Mouse (Mus musculus): ENCODE measurements at regions not wholly inside any gene's neighbourhood (a gene's known extent, or its start where the extent isn't known, plus 50 kb on each side); places are given as distances from the start of the nearest gene placed in this dataset.

DNA sequence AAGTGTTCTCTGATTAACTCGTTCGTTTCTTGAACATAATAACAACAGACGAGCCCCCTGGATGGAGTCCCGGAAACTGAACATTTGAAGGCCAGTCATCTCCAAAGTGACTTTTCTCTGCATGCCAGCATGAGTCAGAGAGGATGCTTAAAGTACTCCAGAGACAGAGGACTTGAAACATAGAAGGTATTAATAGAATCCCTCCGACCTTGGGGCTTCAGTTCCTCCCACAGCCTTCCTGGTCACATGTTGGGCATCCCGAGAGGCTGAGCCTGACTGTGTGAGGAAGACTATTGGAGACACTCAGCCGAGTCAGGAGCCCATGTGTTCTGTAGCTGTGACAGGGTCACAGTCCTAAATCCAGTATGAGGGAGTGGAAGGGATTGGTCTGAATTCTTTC is 232.7 kb upstream of the Serp2 start:
- DNase-seq (ENCODE audit: low spot score): no peak

DNA sequence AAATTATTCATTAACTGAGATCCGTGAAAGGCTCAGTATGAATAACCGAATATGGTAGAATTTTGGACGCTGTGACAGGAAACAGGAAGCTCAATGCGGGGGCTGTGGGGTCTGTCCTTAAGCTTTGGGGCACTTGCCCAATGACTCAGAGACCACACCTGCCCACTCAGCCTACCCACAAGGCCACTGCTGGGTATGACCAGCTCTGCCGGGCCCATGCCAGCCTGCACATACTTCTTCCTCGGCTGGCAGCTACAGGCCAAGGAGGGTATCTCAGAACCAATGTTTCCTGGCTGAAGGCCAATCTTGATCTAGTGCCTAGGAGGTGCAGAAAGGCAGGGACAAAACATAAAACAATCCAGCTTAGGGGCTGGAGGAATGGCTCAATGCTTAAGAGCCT is 230.9 kb upstream of the Serp2 start:
- DNase-seq (ENCODE audit: low spot score): no peak

DNA sequence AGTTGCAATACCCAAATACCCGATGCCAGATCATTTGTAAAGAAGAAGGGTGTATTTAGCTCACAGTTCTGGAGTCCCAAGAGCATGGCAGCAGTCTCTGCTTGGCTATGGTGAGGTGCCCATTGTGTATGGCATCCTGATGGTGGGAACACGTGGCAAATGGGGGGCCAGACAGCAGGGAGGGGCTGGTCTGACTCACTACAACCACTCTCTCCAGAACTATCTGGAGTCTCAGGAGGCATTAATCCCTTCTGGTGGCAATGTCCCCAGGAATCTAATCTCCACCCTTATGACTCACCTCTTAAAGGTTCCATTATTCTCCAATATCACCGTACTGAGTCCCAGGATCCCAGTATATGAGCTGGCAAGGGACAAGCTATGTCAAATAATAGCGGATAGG is 229.5 kb upstream of the Serp2 start:
- DNase-seq (ENCODE audit: low spot score): no peak

DNA sequence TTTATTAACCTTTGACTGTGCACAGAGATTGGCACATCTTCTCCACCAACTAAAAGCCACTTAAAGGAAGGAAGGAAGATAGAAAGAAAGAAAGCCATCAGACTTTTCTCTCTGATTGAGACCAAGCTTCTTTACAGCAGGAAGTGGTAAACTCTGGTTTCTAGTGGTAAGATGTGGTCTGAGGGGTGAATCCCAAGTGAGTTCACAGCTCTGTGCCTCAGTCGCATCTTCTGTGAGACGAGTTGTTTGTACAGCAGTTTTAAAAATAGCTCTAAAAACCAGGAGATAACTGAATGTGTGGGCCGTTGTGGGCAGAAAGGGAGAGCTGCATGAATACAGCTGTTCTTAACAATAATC is 224.8 kb upstream of the Serp2 start:
- no peak for DNase-seq (ENCODE audit: low spot score)

DNA sequence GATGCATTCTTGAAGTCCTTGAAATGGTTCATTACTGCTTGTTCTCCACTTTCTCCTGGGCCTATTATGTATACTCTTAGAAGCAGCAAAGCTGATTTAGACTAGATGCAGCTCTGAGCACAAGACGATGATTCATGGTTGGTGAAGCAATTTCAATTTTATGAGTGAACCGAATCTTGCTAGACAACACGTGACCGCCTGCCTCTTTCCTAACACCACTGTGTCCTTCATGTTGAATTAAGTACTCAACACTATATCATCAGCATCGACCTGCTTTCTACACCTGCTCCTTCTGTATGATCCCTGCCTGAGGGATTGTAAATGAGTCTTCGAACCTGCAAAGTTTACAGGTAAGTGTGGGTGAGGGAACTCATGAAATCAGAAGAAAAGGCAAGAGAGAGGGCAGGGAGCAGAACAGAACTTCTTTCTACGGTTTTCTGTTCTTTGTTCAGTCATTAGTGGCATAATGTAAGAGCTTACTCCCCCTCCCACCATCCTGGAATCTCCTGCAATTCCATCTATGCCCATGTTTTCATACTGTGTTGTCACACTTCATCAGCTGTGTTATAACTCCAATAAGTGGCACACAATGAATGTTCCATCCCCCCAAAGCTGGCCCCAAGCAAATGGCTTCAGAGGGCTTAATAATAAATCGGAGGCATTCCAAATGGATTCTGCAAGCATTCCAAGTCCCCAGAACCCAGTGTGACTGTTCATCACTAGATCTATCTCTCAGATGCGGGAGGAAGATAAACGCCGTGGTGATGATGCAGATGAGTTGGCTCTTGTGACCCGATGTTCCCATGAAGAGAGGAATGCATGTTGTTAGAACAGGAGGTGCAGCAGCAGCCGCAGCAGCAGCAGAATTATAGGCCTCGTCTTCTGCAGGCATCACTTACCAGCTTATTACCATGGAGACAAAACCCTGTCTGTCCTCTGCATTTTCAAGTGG is 224.2 kb upstream of the Serp2 start:
- no peak for DNase-seq (ENCODE audit: low spot score)

DNA sequence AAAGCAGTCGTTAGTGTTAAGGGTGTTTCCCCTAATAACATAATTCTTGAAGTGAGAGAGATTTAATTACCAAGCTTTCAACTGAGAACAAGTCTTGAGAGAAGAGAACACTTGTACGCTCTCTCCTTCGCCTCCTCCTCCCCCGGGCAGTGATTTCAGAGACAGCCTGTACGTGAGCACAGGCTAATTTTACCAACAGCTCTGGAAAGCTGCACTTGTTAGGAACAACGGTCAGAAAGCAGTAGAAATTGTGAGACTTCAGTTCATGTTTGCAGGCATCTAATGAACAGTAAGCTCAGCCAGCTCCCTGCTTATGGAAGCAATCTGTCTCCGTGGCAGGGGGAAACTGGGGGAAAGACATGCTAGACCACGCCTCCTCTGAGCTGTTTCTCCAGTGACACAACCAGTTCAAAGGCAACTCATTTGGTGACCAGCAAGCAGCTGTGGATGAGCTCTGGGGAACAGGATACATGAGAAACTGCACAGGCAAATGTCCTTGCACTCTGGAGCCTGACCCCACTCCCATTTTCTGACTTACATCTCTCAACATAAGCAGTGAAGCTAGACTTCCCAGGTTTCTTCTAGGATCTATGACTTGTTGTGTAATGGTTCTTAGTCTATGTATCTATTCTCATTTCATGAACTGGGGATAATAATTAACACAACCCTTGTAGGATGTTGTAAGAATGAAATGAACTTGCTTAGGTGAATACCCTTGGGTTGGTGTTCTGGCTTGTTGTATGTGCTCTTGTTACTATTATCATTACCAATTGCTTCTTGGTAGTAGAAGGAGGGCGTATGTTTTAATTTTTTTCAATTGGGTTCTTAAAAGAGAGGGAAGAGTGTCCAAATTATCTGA is 222.1 kb upstream of the Serp2 start:
- DNase-seq (ENCODE audit: low spot score): no peak

DNA sequence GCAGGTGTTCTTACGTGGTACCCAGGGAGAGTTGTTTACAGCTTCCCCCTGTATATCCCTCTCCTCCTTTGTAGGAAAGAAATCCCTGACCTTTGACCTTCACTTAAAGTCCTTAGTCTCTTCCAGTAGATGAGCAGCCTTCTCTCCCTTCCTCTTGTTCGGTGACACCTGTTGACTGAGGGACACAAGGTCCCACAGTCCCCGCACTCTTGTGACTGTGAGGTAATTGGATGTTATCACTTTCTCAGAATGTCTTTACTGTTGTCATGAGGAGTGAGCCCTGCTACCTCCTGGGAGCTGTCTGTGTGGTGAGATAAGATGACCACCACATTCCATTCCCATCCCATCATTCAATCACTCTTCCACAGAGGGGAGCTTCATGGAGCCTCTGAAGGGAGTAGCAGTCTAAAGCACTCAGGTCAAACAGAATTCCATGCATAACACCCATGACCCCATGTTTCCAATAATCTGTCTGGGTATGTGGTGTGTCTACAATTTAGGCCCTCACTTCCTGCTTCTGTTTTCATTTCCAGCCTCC is 218.8 kb upstream of the Serp2 start:
- no peak for DNase-seq (ENCODE audit: low spot score)

DNA sequence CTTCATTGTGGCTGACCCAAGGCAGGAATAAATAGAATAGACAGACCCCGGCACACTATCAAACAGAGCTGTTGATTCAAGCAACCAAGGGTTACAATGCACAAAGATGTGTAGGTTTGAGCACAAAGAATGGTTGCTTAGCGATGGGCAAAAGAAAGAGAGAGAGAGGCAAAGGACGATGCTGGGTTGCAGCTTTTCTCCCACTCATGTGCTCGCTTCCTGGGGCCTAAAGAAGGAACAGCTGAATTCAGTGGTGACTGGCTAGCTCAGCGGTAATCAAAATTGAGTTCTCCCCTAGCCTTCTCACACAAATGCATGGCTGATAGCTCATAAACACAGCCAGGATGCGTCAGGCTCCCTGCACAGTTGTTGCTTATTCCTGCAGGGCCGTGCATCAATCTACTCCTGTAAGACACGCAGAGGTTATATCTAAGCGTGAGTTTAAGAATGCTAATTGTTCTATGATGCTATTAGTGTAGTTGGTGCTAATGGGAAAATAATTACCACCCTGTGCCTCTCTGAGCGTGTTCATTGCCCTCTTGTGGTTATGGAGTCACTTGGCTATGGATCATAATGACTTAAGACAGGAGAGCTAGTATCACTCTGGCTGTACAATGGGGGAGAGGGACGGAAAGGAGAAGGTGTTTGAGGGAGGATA is 216.2 kb upstream of the Serp2 start:
- DNase-seq (ENCODE audit: low spot score): no peak

DNA sequence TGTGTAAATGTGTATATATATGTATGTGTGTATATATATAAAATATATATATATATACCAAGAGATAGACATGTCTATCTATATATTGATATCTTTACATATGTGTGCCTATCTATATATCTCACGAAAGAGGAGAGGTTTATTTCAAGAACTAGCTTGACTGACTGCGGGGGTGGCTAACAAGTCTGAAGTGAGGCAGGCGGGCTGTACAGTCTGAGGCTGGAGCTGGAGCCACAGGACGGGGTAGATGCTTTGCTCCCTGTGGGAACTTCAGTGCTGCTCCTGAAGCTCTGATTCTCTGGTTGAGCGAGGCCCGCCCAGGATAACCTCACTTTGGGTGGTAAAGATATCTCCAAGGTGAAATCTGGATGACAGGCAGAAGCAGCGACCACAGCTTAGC is 213.4 kb upstream of the Serp2 start:
- DNase-seq (ENCODE audit: low spot score): no peak

DNA sequence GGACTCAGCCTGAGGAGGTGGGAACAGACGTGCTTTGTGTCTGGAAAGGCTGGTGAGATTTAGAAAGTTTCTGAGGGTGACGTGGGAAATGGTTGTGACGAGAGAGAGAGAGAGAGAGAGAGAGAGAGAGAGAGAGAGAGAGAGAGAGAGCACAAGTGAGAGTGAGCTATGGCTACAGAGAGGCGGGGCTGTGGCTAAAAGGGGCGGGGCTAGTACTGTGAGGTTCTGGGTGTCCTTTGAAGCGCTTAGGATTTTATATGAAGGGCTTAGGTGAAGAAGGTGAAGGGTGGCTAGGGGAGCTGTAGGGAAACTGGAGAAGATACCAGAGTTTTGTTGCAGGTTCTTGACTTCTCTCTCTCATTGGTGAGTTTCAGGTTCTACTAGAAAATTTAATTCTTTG is 210.6 kb upstream of the Serp2 start:
- no peak for DNase-seq (ENCODE audit: low spot score)

DNA sequence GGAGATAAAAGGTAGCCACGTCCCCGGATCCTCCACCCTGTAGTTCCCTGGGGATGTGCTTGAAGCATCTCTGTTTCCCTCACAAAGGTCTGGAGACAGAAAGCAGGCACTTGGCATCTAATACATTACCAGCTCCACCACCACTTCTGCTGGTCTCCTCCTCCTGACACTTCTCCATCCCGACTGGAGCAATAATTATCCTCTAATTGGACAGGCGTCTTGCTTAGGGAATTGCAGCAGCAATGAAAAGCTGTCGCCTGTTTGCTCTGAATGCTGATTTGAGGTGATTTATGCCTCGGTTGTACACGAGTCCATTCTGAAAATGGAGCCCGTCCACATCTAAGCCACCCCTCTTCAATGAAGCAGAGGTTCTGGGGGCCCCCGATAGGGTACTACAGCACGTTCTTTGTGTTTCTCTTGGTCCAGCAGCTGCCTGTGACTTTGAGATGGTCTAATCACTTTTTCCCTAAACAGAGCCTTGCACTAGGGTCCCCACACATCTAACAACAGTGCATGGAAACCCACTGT is 209.6 kb upstream of the Serp2 start:
- DNase-seq (ENCODE audit: low spot score): no peak

DNA sequence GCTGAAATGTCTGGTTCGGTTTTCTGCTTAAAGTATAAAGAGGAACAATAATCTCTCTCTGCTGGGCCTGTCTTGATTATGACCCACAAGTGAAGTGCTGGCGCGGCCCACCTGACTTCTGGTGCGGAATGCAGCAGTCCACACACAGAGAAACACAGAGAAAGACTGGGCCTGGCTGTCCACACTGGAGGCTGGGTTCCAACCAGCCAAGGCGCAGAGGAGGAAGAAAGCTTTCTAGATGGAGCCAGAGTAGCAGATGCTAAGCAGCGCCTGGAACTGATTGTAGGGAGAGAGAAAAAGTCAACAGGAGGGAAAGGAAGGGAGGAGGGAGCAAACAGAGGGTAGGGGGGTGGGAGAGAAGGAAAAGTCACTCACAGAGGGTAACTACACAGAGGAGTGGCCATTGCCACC is 208.4 kb upstream of the Serp2 start:
- no peak for DNase-seq (ENCODE audit: low spot score)

DNA sequence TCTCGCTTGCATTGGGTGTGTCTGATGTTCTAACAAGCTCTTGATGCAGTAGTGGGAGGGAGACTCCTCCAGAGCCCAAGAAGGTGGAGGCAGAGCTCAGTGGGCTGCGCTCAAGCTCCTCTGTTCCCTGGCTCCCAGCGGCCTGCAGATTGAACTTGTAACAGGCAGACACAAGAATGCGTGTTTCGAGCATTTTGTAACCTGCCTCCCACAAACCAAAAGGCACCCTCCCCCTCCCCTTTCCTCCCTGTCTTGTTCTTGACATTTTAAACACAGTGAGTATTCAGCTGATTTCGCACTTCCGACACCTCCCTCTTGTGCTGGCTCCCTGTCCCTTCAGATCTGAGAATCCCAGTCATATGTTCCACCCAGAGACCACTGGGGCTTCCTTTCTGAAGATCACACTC is 207.7 kb upstream of the Serp2 start:
- no peak for DNase-seq (ENCODE audit: low spot score)

DNA sequence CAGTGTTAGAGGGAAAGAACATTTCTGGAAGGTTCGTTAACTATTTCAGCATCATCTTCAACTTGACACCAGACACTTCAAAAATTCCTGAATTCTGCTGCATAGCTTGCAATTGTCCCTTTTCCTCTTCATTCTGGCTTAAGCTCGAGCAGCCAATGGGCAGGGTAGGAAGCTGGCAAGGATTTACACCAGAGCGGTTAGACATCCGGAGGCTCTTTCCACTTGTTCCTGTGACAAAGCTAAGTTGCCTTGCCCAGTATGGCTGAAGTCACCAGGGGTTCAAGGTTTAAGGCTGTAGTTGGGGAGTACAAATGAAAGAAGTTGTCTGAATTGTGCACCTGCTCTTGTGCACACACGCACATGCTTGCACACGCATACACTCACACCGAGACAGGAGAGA is 206.8 kb upstream of the Serp2 start:
- no peak for DNase-seq (ENCODE audit: low spot score)

DNA sequence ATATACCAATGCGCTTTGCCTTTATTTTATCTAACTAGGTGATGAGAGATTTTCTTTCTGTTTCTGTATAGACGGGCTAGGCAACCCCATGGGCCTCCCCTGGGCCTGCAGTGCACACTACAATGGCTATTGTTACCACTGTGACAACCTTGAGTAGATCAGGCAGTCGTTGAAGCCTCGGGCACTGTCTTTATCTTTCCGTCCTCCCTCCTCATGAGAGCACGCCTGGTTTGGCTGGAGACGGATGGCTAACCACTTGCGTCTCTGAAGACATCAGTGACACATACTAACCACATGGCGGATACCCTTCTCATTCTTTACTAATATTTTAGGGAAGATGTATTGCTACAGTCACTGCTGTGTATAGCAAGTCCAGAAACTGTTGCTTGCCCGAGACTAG is 206.1 kb upstream of the Serp2 start:
- no peak for DNase-seq (ENCODE audit: low spot score)

DNA sequence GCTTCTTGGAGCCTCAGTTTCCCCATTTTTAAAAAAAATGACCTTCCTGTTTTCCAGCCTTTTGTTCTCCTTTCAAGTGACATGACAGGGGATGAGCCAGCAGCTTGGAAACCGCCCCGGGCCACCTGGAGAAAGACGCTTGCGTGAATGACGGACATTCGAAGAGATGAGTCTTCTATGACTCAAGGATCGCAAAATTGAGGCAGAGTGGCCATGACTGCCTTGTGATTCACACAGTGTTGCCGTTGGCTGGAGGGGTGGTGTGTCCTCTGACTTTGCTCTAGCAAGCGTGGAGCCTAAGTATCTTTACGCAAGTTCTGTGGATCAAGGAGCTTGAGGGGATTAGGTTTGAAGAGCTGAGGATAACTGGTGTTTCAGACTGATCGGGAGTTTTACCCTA is 205.0 kb upstream of the Serp2 start:
- no peak for DNase-seq (ENCODE audit: low spot score)

DNA sequence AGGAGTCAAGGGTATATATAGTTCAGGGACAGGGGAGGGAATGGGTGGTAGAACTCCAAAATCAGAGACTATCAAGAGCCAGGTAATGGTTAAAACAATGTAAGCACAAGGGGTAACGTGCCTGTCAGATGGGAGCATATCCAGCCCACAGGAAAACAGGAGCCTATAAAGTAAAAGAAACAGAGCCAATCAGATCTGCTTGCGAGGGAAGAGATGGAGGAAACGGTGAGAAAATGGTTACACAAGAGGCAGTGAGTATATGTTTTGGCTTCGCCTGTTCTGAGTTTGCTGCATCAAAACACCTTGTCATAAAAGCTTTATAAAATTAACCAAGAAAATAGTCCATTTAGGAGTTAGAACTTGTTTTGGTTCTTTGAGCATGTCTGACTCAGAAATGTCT is 204.6 kb upstream of the Serp2 start:
- DNase-seq (ENCODE audit: low spot score): no peak

DNA sequence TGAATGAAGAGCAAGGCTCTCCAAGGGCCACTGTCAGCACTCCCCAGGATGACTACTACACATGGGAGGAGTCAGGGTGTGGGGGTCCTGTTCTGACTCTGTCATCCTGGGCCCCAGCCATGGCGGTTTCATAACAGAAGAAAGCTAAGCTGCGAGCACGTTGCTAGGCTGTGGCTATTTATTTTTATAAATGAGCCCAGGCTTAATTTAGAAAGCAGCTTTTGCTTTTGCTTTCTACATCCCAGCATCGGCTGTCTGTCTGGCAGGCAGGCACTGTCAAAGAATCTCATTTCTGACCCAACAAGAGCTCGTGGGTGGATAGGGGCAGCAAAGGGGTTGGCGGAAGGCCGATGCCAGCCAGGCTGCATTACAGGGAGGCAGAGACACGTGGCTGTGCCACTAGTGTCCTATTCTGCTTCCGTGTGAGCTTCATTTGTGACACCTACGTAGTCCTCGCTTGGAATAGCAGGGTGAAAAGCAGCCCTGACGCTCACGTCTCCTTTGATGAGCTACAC is 203.9 kb upstream of the Serp2 start:
- DNase-seq (ENCODE audit: low spot score): no peak

DNA sequence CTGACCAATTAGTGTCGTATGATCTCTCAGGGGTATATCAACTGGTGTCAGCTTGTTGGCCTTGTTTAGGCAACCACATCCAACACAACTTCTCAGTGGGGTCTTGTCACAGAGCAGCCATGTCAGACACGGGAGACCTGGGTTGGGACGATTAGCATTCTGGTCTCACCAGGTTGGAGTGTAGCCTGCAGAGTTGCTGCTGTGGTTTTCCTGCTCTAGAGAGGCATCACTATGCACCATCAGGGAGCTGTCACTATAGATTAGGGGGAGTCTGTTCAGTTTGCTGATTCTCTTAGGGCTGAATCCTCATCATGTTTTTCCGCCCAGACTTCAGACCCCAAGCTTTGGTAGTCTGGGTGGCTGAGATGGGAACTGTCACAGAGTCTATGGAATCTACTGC is 202.7 kb upstream of the Serp2 start:
- no peak for DNase-seq (ENCODE audit: low spot score)

DNA sequence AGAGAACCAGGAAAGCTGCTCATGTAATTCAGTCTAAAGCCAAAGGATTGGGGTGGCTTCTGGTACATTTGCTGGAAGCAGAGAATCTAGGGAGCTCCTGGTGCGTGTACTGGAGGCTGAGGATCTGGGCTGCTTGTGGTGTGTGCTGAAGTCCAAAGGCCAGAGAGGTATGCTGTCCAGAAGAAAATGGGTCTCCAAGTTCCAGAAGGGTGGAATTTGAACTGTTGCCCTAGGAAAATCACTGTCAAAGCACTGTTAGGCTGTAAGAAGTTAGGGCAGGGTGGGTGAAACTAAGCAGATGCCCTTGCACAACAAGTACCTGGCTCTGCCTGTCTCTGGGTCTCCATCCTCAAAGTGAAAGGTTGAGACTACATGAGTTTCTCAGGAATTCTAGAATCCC is 201.9 kb upstream of the Serp2 start:
- no peak for DNase-seq (ENCODE audit: low spot score)

DNA sequence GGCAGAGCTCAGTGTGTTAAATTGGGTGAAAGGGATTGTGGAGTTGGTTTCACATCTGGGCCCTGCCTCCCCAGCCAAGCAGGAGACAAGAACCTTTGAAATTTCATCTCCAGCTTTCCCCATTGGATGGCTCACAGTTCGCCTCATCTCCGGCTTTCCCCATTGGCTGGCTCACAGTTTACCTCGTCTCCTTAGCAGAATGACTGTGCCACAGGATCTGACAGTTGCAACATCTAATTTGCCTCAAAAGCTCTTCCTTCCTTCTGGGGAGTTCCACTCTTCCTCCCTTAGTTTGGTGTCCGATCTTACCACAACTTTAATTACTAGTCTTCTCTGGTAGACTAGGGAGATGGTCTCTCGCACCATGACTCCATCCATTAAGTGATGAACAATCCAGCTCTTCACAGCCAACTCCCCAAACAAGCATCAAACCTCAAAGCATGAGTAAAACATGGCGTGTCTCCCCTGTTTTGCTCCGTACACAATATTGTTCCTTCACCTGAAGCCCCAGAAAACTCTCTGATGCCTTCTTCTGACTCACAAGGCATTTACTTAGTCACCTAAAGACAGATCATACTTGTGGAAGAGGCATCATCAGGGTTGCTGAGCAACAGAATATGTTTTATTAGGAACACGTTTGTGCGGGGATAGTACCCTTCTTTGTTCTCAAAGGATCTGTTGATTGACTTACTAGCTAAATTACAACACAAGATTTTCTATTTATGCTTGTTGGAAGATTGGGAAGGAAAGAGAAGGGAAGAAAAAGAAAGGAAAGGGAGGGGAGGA is 199.1 kb upstream of the Serp2 start:
- DNase-seq (ENCODE audit: low spot score): no peak

Data from ovary, postnatal 10 days (tissue).